Mouse (Mus musculus): Measurements from ENCODE around the gene Trem3.

Gene Trem3

DNA sequence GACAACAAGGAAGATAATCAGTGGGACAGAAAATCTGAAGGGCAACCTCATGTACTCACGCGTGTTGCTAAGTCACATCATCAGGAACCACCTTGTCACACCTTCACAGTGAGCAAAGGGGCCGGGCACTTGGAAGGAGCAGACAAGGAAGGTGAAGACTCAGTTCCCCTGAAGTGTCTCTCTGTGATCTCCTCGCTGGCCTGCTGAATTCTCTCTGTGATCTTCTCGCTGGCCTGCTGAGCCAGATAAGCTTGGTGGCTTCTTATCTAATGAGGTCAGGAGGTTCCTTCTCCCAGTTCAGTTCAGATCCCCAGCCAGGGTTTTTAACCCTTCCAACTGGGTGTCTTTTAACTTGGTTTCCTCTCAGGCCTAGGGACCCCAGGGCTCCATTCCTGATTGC lies 24.6 kb downstream of the Trem3 start:
- peak; percentile 62 for DNase-seq (ENCODE audit: low spot score)

GRCm38 (mm10) chr17:48272598-48272997 lies 25.0 kb downstream of the Trem3 start:
- DNase-seq (ENCODE audit: low spot score), result no peak

- DNase-seq (ENCODE audit: low spot score), result no peak
Measured at GRCm38 (mm10) chr17:48274098-48274497, 26.5 kb downstream of the Trem3 start.

GRCm38 (mm10) chr17:48274885-48275284 lies 27.3 kb downstream of the Trem3 start:
- peak; percentile 72 for DNase-seq (ENCODE audit: low spot score)

DNA sequence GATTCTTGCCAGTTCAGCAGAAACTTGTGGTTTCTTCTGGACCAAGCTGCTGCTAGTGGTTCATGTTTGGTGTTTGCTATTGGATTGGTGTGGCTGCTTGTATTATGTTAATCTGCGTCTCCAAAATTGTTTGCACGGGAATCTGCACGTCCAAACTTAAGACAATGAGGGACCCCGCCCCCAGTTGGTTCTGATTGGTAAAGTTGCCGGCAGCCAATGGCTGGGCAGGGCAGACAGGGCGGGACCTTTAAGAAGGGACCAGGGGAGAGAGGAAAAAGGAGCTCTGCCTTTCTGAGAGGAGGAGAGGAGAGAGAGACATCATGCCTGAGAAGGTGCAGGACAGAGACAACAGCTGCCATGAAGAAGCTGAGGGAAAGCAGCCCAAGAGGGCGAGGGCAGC lies 28.2 kb downstream of the Trem3 start:
- no peak for DNase-seq (ENCODE audit: low spot score)

DNA sequence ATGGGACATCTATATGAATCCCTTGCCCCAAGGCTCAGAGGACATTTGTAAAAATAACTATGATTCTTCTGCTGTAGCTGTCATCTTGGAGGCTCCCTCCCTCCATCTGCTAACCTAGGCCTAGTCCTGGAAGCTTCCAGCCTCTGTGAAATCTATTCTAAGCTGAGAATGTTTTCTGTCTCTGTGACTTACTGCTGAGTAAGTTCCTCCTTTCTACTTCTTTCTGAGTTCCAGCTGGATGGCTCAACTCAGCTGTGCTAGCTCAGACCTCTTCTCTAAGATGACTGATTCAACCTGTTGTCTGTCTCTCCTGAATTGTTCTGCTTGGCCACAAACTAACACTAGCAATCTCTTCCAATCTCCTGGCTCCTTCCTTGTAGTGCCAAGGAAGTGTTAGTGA lies 30.8 kb downstream of the Trem3 start:
- DNase-seq (ENCODE audit: low spot score), result no peak

DNA sequence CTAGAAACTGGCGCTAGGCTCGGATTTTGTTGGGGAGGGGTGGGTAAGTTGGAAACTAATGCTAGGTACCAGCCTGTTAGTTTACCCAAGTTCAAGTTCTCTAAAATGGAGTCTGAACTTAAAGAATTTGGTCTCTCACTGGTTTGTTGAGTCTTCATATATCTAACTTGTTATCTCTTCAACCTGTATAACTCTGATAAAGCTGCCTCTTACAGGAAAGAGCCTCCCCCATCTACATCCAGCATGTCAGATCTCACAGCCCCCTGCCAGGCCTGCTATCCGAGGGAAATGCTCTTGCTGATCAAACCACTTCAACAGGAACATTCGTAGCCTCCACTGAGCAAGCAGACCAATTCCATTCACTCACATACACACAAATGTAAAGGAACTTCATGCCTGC lies 31.4 kb downstream of the Trem3 start:
- no peak for DNase-seq (ENCODE audit: low spot score)

DNA sequence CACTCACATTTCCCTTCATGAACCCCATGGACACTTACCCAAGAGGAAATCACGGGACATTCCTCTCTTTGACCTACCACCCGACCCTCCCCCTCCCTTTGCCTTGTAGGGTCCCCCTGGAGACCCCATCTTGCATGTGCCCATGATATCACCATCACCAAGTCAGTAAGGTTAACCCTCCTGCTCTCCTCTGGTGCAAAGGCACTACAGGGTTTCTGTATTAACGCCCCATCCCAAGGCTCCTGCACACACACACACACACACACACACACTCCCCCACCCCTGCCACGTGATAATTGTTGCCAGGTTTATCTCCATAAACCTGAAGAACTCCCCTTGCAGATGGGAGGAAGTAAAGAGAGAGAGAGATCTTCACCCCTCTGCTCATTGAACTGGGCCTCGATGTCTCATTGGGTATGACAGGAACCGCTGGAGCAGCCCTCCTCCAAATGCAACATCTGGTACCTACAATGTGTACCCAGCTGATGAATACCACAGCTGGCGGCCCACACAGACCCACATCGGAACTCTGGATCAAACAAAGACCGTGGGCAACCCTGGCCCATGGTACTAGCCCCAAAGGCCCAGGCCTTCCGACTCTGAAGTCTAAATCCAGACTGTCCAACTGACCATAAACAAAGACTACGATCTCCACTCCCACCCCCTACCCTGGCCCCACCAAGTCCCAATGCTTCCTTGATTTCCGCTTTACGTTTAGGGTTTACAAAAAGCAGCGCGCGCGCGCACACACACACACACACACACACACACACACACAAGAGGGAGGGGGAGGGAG lies 33.6 kb downstream of the Trem3 start:
- no peak for DNase-seq (ENCODE audit: low spot score)

DNA sequence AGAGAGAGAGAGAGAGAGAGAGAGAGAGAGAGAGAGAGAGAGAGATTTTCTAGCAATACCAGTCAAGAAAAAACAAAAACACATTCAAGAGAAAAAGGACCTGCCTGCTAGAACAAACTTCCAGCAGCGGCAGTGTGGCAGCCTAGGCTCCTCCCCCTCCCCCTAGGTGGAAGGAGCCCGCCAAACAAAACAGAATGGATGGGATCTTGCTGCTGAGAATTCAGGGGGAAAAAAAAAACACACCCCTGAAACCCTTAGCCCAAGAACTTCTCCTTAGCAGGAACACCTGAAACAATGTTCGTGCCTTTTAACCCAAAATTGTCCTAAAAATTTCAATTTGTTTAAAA lies 34.1 kb downstream of the Trem3 start:
- DNase-seq (ENCODE audit: low spot score), result no peak

GRCm38 (mm10) chr17:48286765-48287164 lies 39.2 kb downstream of the Trem3 start:
- no peak for DNase-seq (ENCODE audit: low spot score)

- DNase-seq (ENCODE audit: low spot score), result no peak
Measured at GRCm38 (mm10) chr17:48287276-48287675, 39.7 kb downstream of the Trem3 start.

DNA sequence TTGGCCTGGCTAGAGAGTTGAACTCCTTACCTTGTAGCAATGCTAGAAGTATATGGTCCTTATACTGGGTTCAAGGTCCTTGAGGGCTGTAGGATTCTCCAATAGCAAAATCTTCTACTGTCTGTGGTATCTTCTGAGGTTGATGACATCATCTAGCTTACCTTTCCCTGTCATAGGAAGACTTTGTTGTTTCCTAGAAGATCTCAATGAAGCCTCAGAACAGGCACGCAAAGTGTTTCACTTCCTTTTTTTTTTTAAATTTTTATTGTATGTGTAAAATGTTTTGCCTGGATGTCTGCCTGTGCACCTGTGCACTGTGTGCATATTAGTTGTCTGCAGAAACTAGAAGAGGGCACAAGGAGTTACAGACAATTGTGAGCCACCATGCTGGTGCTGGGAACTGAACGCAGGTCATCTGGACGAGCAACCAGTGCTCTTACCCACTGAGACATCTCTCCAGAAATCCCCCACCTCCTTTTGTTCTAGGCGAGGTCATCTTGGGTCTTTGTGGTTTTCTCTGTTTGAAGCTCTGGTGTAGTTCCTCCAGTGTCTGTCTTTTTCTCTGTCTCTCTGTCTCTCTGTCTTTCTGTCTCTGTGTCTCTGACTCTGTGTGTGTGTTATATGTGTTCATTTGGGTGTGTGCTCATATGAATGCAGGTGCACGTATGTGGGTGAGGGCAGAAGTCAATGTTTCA lies 46.1 kb downstream of the Trem3 start:
- no peak for DNase-seq (ENCODE audit: low spot score)

DNA sequence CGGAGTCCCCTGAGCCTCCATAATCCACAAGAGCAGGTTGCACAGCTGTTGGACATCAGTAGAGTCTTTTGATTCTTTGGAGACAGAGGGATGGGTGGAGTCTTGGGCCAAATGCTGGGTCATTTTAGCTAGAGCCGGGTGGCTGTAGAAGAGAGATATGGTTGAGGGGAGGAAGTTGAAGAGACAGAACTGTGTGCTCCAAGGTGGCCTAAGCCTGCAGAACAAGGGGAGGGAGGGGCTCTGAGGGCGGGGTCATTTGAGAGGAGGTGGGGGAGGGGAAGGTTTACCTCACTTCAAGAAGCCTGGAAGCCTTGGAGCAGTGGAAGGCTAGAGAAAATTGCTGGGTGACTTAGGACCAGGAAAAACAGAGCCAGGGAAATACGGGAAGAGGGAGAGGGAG lies 51.6 kb downstream of the Trem3 start, which contains the start of gene Treml2:
Gene Treml2, plus strand, starts transcription at position 296 of the 400 bp plus-strand sequence.
- DNase-seq (ENCODE audit: low spot score), result no peak

- DNase-seq (ENCODE audit: low spot score), result peak; percentile 26
Measured at GRCm38 (mm10) chr17:48299756-48300155, 52.2 kb downstream of the Trem3 start.

- peak; percentile 57 for DNase-seq (ENCODE audit: low spot score)
Measured at GRCm38 (mm10) chr17:48300199-48300598, 52.6 kb downstream of the Trem3 start.

GRCm38 (mm10) chr17:48300861-48301260 lies 53.3 kb downstream of the Trem3 start:
- DNase-seq (ENCODE audit: low spot score), result peak; percentile 19

DNA sequence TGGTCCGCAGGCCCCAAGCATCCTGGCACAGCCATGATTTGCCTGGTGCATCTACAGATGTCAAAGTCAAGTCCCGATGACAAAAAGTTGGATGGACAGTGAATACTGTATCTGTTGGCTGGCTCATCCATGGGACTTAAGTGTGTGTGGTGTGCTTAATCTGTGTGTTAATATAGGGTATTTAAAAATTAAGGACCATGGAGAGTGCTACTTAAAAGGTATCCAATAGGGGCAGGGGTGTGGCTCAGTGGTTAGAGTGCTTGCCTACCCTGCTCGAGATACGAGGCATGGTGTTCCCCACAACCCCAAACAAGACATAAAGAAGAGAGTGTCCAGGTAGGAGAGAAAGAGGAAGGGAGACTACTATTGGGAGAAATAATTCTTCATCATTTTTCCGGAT lies 54.2 kb downstream of the Trem3 start:
- DNase-seq (ENCODE audit: low spot score), result no peak
